ENCODE assay signal across 17 mouse cellular contexts in genomic region chr1:161980046-161980445, GRCm38 (mm10). TPM values are rescaled to one million over a fixed set of nuclear protein-coding genes. Genes with fewer than 3 reads are reported as not detected.
"Had no signal": no experiment of that assay in that cellular context is flagged by ENCODE, and none has a peak within 500 bp of the region (broad histone marks: within the 10 kb centered on the region; RNA-seq: fewer than 3 reads in every experiment).

No protein-coding gene starts in this region.

- DNase-seq: layer of hippocampus, postnatal 36 days; liver; liver, embryonic 13.5 days; liver, postnatal 0 days; lung, postnatal 14 days; thymus, adult 18-20 months; thymus, postnatal 14 days had no signal

- ATAC-seq: intestine, embryonic 16.5 days; liver, postnatal 0 days had no signal

- H3K36me3 ChIP-seq: liver, embryonic 13.5 days; lung, embryonic 15.5 days; midbrain, embryonic 12.5 days; neural tube, embryonic 15.5 days had no signal

- H3K9me3 ChIP-seq: liver, embryonic 13.5 days; lung, embryonic 15.5 days; megakaryocyte, embryonic 14.5 days; midbrain, embryonic 12.5 days; neural tube, embryonic 15.5 days had no signal

- H3K4me3 ChIP-seq: liver, embryonic 13.5 days; lung, embryonic 15.5 days; megakaryocyte, embryonic 14.5 days; midbrain, embryonic 12.5 days; neural tube, embryonic 15.5 days had no signal

- H3K27ac ChIP-seq: liver, embryonic 13.5 days; lung, embryonic 15.5 days; macrophage; midbrain, embryonic 12.5 days; neural tube, embryonic 15.5 days had no signal

- H3K4me2 ChIP-seq: liver, embryonic 13.5 days; lung, embryonic 15.5 days; midbrain, embryonic 12.5 days; neural tube, embryonic 15.5 days had no signal

- H3K9ac ChIP-seq: liver, embryonic 13.5 days; liver, postnatal 0 days; lung, embryonic 15.5 days; midbrain, embryonic 12.5 days; neural tube, embryonic 15.5 days had no signal

- H3K27me3 ChIP-seq: liver, embryonic 13.5 days; lung, embryonic 15.5 days; midbrain, embryonic 12.5 days; neural tube, embryonic 15.5 days had no signal

RNA-seq across cellular contexts. Expression of gene 4930558K02Rik, which starts 0.6 kb away (rescaled TPM):
- polyA plus RNA-seq: intestine, embryonic 16.5 days; kidney, adult 2 months; kidney, embryonic 16.5 days; liver, embryonic 13.5 days; liver, postnatal 0 days; lung, embryonic 15.5 days; macrophage; midbrain, embryonic 12.5 days; neural tube, embryonic 11.5 days; stomach, embryonic 14.5 days had no signal
